Mouse (Mus musculus): ENCODE measurements at regions not wholly inside any gene's neighbourhood (a gene's known extent, or its start where the extent isn't known, plus 50 kb on each side); places are given as distances from the start of the nearest gene placed in this dataset.

DNA sequence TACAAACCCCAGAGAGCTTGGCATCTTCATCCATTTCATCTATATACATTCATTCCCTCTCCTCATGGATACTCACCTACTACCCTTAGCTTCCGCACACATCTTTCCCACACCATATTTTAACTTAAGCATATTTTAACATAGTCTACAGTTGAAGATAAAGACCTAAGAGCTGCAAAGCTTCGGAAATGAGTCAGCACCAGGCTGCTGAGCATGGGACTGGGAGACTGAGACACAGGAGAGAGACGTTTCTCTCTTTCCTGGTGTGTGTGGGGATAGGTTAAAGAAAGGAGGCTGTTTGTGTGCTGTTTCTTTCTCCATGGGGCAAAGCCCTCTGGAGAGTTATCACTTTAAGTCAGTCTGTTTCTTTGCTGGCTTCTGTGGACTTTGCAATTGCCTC, 264.3 kb downstream of the Sorl1 start:
- no peak for TF ChIP-seq GATA4 (IDR thresholded peaks at IDR 0.05; ENCODE audit: insufficient replicate concordance, low read length)

DNA sequence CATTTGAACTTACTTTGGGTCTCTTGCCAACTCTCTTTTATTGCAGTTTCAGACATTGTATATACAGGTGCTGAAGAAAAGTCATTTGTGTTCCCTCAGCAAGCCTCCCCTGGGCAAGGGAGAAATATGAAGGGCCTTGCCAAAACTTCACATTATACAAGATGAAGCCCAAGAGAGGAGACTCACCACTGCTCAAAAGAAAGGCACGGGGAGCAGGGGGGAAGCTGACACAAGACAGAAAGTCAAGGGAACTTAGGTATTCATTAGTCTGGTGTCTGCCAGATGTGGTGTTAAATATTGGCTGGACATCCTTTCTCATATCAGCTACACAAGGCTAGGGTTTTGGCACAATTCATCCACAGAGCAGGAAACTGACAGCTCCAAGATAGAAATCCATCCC, 272.0 kb downstream of the Sorl1 start:
- TF ChIP-seq GATA4 (IDR thresholded peaks at IDR 0.05; ENCODE audit: insufficient replicate concordance, low read length): no peak

DNA sequence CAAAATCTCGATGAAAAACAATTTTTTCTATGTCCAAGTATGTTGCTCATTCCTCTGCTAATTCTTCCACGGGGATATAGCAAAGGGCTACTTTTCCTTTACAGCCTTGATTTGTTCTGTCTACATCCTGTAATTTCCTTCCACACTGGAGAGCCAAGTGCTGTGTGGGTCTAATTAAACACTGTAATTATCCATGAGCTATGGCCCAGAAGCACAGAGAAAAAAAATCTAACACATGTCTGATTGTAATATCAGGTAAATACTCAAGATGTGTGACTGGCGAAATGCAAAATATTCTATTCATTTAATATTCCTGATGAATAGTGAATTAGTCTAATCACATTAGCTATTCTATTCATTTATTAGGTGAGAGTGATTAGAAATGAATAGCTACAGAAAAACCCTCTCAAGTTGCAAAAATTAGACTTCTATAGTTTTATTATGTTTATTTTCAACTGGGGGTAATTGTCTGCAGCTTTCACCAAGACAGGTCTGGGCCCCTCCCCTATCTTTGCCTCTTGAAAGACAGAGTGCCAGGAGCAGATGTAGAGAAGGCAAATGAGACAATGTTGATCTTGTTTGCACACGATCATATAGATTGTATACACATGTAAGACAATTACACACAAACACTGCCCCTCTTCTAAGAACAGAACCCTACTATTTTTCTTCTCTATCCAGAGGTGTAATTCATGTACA, 274.3 kb downstream of the Sorl1 start:
- no peak for TF ChIP-seq GATA4 (IDR thresholded peaks at IDR 0.05; ENCODE audit: insufficient replicate concordance, low read length)

DNA sequence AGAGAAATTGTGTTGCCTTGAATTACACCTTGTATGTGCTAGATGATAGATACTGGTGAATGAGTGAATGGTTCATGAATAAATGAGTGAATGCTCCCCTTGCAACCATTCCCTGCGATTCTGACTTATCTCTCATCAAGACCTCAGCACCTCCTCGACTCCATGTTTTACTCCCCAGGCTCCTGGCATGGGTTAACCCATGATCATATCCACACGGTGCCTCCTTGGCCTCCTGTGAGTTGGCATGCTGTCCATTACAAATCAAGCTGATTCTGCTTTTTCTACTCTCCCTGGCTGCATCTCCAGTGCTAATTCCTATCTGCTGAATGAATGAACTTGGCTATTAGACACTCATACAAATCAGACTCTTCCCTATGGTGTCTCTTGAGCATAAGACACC, 279.5 kb downstream of the Sorl1 start:
- no peak for TF ChIP-seq GATA4 (IDR thresholded peaks at IDR 0.05; ENCODE audit: insufficient replicate concordance, low read length)

DNA sequence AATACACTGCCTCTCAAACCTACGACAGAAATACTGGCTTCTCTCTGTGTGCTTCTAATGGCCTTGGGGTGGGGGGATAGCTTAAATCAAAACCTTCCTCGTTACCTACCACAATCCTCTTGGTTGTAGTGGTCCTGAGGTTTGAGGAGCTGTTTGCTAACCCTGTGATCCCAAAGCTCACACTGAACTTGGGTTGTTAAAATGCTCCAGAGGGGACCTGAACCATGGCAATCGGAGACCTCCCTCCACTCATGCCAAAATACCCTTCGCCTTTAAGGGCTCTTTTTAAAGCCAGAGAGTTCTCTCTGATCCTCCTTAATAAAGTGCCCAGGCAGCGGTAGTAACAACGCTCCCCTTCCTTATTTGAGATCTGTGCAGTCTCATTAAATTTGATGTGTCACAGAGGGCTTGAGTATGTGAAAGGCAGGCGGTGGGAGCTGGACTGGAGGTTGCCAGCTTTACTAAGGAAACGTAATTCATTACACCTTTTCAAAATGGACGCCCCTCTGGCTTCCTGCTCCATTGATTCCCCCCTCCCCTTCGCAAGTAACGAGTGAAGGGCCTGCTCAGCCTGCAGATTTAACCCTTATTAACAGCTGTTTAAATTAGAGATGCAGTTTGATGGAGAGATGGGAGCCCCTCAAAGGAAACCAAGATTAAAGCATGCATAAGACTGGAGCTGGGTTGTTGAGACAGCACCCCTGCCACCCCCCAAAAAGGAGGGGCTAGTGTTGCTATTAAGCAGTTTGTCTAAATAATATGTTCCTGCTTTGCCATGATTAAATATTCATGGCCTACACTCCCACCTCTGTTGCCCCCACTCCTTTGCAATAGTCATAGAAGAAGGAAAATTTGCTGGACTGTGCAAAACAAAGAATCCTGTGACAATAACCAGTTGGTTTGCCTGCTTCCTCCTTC, 289.4 kb downstream of the Sorl1 start:
- TF ChIP-seq GATA4 (IDR thresholded peaks at IDR 0.05; ENCODE audit: insufficient replicate concordance, low read length): no peak

DNA sequence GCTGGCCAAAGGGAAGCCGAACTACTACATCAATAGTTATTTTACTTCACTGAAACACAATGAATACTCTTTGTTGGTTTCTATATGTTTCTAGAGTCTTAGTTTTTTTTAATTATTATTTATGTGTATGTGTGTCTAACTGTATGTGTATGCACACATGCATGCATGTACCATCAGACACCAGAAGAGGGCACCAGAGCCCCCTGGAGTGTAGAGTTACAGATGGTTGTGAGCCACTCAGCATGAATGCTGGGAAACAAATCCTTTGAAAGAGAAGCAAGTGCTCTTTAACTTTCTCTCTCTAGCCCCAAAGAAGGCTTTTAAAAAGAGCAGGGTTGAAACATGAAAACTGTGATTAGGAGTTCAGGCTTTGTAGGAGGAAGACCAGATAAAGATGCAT, 290.7 kb downstream of the Sorl1 start:
- no peak for TF ChIP-seq GATA4 (IDR thresholded peaks at IDR 0.05; ENCODE audit: insufficient replicate concordance, low read length)

DNA sequence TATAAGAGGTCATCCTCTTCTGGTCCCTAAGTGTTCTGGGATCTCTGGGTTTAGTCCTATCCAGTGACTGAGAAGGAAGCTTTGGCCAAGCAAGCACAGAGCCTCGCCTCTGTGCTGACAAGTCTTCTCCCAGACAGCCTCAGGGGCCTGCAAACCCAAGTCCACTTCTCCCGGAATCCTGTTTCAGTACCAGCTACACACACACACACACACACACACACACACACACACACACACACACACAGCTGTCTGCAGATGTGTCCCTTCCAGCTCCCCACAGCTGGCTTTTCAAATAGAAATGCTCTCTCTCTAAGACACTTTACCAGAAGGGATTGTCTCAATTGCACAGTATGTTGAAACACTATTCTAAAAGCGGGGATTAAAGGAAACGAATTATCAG, 296.7 kb downstream of the Sorl1 start:
- no peak for TF ChIP-seq GATA4 (IDR thresholded peaks at IDR 0.05; ENCODE audit: insufficient replicate concordance, low read length)

DNA sequence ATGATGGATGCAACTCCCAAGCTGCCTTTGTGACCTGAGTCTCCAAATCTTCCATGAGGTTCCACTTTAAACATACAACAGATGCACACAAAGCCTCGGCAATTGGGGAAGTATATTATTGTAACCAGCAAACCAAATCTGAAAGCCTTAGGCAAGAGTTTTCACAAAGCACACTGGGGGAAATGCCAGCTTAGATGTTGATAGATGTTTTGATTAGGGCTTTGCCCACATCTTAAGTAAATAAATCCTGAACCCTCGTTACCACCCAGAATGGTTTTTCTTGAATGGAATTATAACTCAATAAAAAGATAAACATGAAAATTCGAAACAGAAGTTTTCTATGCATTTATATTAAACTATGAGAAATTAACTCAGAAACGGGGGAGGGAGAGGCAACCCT, 302.7 kb downstream of the Sorl1 start:
- no peak for TF ChIP-seq GATA4 (IDR thresholded peaks at IDR 0.05; ENCODE audit: insufficient replicate concordance, low read length)

DNA sequence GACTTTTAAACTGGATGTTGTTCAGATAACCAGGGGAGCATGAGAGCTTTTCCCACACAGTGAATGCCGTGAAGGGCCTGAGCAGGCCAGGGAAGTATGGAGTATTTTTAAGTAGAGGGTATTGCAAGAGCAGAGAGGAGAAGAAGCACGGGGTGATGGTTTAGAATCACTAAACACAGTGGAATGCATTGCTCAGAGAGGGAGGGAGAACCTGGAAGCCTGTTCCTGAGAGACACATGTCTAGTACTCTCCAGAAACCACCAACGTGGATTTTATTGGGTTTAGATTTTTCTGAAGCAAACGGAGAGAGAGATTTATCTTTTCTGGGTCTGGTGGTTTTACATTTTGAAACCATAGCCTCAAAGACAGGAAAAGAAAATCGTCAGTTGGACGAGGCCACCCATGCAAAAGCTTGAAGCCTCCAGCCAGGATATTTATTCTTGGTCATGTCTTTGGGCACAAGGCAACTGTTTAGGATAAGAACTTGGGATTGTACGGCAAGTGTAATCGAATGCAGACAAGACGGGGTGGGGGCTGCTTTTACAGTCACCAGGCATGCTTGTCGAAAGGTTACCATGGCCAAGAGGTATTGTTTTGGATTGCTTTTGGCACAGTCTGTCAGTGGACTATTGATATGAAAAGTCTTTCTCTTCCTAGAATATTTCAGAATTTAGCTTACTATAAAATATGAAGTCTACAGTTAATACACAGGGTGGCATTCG, 306.2 kb downstream of the Sorl1 start:
- TF ChIP-seq GATA4 (IDR thresholded peaks at IDR 0.05; ENCODE audit: insufficient replicate concordance, low read length): no peak

DNA sequence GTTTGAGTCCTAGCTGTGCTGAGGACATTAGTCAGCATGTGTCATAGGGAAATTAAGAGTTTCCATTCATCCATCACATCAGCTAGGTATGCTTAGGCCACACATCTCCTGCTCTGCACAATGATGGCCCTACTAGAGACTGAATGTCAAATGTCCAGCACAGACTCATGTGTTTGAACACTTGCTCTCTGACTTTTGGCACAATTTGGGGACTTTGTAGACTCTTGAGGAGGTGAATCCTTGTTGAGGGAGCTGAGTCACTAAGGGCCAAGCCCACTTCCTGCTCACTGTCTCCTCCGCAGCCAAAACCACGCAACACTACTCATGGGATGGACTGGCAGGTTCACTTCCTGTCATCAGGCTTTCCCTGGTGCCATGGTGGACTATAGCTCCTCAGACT, 308.2 kb downstream of the Sorl1 start:
- no peak for TF ChIP-seq GATA4 (IDR thresholded peaks at IDR 0.05; ENCODE audit: insufficient replicate concordance, low read length)

DNA sequence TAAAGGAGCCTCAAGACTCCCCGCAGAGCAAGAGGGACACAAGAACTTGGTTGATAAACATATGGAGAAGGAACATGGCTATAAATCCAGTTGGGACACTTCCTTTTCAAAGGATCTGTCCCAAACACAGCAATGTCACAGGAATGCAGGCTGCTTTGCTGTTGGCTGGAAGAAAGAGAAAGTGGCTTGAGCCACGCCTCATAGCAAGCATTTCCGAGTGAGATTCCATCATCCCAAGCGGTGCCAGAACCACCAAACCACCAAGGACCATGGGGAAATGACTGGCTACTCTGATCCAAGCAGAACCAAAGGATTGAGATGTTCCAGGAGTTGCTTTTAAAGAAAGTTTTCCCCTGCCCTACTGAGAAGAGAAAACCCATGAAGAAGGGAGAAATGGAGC, 314.8 kb downstream of the Sorl1 start:
- TF ChIP-seq GATA4 (IDR thresholded peaks at IDR 0.05; ENCODE audit: insufficient replicate concordance, low read length): no peak

DNA sequence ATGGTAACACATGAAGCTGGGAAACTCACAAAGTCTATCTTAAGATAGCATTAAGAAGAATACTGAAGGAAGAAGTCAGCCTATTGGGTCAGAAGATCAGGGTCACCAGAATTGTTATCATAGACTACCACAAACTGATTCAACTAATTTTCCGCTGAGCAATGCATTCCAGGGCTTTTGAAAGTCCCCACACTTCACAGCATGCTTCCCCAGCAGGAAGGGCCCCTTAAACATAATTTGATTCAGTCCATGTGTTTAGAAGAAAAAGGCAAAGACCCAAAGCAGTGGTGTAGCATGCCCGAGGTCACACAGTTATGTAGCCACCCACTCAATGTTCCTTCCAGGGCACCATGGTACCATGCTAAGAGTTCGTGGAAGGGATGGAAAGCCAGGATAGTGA, 315.3 kb downstream of the Sorl1 start:
- TF ChIP-seq GATA4 (IDR thresholded peaks at IDR 0.05; ENCODE audit: insufficient replicate concordance, low read length): no peak

DNA sequence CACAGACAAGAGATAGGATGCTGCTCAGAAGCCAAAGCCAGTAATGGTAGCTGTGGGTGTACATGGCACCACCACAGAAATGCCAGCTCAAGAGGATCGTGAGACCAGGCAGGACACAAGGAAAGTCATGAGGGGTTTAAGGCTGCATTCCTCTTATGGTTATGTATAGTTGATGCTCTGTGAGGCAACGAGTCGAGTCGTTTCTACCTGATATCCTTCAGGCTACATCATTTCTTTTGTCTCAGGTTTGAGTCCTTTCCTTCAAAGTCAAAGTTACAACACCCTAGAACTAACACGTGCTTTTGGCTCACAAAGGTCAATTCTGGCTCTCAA, 317.8 kb downstream of the Sorl1 start:
- TF ChIP-seq GATA4 (IDR thresholded peaks at IDR 0.05; ENCODE audit: insufficient replicate concordance, low read length): no peak

DNA sequence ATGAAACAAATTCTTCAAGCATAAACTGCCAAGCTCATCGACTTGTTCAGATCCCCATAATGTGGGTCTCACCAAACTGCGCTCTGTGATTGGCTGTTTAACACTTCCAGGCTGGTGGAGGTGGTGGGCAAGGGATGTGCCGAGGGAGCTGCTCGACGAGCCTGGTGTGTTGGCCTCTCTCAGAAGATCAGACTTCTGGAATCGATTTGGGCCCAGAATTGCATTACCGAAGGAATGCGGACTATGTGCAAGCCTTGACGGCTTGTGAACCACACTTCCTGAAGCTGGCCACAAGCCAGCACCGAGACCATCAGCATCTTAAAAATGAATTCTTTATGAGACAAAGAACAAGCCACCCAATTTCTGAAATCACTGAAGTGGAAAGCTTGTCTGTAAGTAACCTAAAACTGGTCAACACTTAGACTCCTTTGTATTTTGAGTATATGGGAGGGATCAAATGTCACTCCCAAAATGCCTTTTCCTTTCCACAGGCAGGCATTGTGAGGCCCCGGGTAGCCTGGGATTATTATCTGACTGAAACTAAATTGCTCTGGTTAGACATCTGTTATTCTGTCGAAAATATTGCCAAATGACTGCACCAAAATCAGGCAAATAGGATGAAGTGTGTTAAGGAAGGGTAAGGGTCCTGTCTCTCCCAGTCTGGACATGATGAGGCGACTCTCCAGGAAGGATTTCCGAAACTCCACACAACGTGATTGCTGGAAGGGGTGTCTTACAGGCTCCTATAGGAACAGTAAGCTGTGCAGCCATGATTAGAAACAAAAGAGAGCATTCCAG, 318.4 kb downstream of the Sorl1 start:
- no peak for TF ChIP-seq GATA4 (IDR thresholded peaks at IDR 0.05; ENCODE audit: insufficient replicate concordance, low read length)

DNA sequence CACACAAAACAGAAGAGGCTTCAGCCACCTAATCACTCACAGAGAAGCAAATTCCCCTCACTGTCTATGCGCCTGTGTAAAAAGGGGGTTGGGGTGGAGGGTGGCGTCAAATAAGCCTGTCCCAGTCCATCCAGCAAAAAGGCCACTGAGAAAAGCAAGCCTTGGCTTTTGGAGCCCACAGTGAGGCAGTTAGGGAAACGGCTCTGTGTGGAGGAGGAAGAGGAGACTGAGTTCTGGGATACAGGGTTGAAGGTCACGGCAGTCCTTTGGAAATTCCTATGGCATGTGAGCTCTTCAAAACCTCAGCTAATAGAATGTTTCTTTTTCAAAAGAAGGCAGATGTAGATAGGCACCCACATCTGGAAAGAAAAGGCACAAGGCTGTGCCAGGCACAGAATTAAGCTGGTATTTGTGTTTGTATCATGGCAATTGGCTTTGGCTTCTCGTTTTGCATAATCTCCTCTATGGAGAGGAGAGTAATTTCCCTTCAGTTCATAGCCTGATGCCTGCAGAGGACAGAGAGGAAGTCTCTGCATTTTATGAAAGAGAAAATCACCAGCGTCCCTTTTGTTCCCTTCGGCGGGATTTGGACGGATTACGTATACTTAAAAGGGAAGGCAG, 319.3 kb downstream of the Sorl1 start:
- TF ChIP-seq GATA4 (IDR thresholded peaks at IDR 0.05; ENCODE audit: insufficient replicate concordance, low read length): no peak

All from liver, adult (tissue).